Mouse (Mus musculus) left cerebral cortex, postnatal 10 days (tissue): ENCODE results near the gene Lmod1. TPM values are rescaled to one million over a fixed set of nuclear protein-coding genes. Genes with fewer than 3 reads are reported as not detected.

ENCODE experiments used
- DNase-seq, 2 experiments: peaks; one replicate each; pipeline ENCODE4 v3.0.0; 2021 to 2022; ENCODE audit warnings: low spot score in 2 of 2, mixed read lengths in 1 of 2; ENCODE audit errors: extremely low spot score in 1 of 2
- intact Hi-C: fragments of 180-260 bp; cut with DNase I; formaldehyde crosslinking; loops from one replicate; pipeline ENCODE4 v1.15.1; 2025
- total RNA-seq, 2 experiments: library from RNA; stranded (reverse); gene quantifications; 2 replicates each; pipeline ENCODE4 v1.2.3; 2021

Lmod1 gene
- total RNA-seq, 2 experiments from 2014 or later = 0.36 to 0.54 TPM

GRCm38 (mm10) chr1:135347498-135348169 lies 23.0 kb downstream of the Lmod1 start:
- DNase-seq = peak; percentile 36 to 78
- intact Hi-C loops = no loop called here

- DNase-seq = peak in 1 of 2 experiments; percentile 63
These were observed 27.3 kb downstream of the Lmod1 start for GRCm38 (mm10) chr1:135351953-135352352.

DNA sequence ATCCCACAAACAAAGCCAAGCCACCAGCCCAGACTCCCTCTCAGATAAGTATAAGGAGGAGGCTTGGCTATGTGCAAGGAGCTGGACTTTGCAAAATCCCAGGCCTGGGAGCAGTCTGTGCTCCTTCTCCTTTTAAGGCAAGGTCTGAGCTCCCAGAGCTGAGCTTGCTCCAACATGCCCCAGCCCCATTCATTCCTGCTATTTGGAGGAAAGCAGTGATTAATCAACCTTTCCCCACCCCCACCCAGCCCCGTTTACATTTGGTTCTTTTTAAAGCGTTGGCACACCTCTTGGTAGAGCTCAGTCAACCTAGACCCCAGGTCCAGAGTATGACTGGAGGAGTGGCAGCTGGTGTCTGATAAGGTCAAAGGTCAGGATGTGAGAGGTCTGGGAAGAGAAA lies 34.5 kb downstream of the Lmod1 start:
- no peak for DNase-seq
- intact Hi-C loops = no loop called here

More at GRCm38 (mm10) chr1:135351953-135352352, 27.3 kb downstream of the Lmod1 start:
- intact Hi-C loops = no loop called here

- intact Hi-C loops = loop anchor here (10.0 kb wide), 2 partner anchors 107 to 387 kb away; partner anchors contain the start of gene Elf3
These were observed 36.9 kb downstream of the Lmod1 start for GRCm38 (mm10) chr1:135361491-135361890.

GRCm38 (mm10) chr1:135362115-135362514 lies 37.5 kb downstream of the Lmod1 start:
- DNase-seq = no peak
- intact Hi-C loops = loop anchor here (10.0 kb wide), 2 partner anchors 107 to 387 kb away; partner anchors contain the start of gene Elf3

More at GRCm38 (mm10) chr1:135361491-135361890, 36.9 kb downstream of the Lmod1 start:
- DNase-seq = no peak

- intact Hi-C loops = loop anchor here (10.0 kb wide), 2 partner anchors 109 to 389 kb away; partner anchors contain the start of gene Elf3
These were observed 38.8 kb downstream of the Lmod1 start for GRCm38 (mm10) chr1:135363446-135363845.

GRCm38 (mm10) chr1:135366380-135366779 lies 41.8 kb downstream of the Lmod1 start:
- DNase-seq = no peak
- intact Hi-C loops = loop anchor here (2.0 to 10.0 kb wide), 4 partner anchors 84 to 392 kb away; partner anchors contain the start of genes Elf3 and Rnpep

More at GRCm38 (mm10) chr1:135363446-135363845, 38.8 kb downstream of the Lmod1 start:
- DNase-seq = peak in 1 of 2 experiments; percentile 75

- no peak for DNase-seq
- intact Hi-C loops = loop anchor here (2.0 to 10.0 kb wide), 4 partner anchors 85 to 392 kb away; partner anchors contain the start of genes Elf3 and Rnpep
These were observed 42.4 kb downstream of the Lmod1 start for GRCm38 (mm10) chr1:135367005-135367404.

- intact Hi-C loops = loop anchor here (2.0 to 10.0 kb wide), 4 partner anchors 85 to 393 kb away; partner anchors contain the start of genes Elf3 and Rnpep
- DNase-seq = no peak
These were observed 43.0 kb downstream of the Lmod1 start for GRCm38 (mm10) chr1:135367595-135367994.

- intact Hi-C loops = loop anchor here (2.0 to 10.0 kb wide), 4 partner anchors 55 to 393 kb away; partner anchors contain the start of genes Elf3, Rnpep and Timm17a
- DNase-seq = peak; percentile 88 to 92
These were observed 43.6 kb downstream of the Lmod1 start for GRCm38 (mm10) chr1:135368245-135368644.

DNA sequence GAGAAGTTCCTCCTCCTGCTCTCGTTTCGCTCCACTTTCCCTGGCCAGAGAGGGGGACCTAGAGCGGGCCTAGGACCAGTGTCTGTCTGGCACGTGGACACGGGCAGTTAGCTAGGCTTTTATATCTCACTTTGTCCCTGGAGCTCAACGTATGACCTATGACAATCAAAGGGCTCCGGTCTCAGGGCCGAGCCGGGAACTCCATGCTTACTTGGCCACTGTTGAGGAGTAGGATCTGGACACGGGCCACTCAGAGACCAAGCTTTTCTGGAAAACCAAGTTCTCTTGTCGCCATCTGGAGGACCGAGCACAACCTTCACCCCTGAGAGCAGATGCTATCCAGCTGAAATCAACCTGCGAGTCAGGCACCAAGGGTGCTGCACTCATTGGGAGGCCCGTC lies 44.4 kb downstream of the Lmod1 start:
- peak in 1 of 2 experiments; percentile 78 for DNase-seq
- intact Hi-C loops = loop anchor here (2.0 to 10.0 kb wide), 4 partner anchors 56 to 394 kb away; partner anchors contain the start of genes Elf3, Rnpep and Timm17a

GRCm38 (mm10) chr1:135369415-135369814 lies 44.8 kb downstream of the Lmod1 start:
- no peak for DNase-seq
- intact Hi-C loops = loop anchor here (2.0 to 10.0 kb wide), 4 partner anchors 57 to 395 kb away; partner anchors contain the start of genes Elf3, Rnpep and Timm17a

DNA sequence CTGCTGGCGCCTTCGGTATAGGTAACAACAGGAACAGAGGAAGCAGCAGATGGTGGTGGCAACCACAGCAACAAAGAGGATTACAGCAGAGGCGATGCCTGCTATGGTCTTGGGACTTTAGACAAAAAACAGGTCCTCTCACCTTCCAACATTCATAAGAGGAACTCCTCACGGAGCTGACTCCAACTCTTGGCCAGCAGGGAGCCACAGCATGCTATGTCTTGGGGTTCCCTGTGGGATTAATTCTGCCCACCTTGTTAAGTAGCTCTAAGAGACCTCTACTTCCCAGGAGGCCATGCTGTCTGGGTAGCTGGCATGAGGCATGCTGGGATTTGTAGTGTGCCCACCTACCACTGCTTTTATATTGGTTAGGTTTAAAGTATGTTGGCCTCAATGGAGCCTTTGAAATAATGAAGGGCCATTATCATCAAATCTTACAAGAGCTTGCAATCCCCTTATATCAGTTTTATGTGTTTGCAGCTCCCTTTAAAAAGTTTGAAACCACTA lies 48.6 kb downstream of the Lmod1 start:
- intact Hi-C loops = loop anchor here (5.0 kb wide), 1 partner anchor 216 kb away; no protein-coding TSS in a partner anchor
- no peak for DNase-seq

DNA sequence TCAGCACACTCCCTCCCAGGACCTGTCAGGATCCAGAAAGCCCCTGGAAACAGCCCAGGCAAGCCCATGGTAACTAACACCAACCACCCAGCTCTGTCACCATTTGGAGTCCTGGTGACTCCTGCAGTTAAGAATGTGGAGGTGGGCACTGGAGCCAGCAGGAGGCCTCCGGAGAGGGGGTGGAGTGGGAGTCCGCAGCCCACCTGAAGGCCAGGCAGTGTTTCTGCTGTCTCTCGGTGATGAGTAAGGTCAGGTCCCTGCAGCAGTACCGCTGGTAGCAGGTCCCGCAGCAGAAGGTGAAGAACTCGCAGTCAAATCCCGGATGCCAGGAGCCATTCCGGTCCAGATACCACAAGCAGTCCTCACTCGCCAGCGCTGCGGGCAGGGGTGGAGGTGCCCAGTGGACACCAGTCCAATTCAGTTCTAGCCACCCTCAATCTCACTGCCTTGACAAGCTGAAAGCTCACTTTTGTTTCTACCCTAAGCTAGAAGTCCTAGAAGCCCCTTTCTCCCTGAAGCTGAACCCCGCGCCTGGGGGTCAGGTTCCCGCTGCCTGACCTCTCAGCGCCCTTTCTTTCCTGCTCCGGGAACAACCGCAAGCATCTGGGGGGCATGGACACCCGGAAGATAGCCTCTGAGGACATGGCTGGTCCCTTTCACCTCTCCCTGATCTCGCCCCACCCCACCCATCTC lies 49.7 kb downstream of the Lmod1 start:
- intact Hi-C loops = loop anchor here (5.0 kb wide), 1 partner anchor 217 kb away; no protein-coding TSS in a partner anchor
- DNase-seq = peak in 1 of 2 experiments; percentile 45

DNA sequence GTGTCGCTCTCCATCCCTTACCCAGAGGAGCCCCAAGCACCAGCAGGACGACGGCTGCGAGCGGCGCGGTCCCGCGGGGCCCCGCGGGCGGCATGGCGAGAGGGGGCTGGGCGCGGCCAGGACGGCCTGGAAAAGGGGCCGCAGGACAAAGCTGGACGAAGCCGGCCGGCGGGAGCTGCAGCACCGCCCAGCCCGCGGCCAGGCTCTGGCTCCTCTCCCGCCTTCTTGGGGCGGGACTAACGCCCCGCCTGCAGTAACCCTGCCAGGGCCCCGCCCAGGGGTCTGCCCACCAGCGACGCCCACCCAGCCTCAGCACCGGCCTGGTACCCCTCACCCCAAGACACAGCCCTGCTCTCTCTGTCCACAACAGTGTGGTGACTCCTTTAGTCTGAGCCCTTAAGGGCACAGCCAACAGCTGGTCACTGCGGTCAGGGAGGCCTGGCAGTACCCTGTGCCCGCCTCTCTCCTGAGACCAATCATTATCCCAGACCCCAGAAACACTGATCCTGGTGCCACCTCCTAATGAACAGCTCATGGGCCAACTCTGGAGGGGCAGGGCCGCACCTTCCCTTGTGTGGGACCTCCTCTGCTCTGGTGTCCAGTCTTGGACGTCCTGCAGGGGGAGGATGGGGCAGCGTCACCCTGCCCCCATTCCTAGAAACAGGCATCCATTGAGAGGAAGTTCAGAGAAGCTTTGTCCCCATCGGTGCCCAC lies 50.4 kb downstream of the Lmod1 start, which contains the start of gene Shisa4:
Gene Shisa4, minus strand, starts transcription at position 370 of the 714 bp plus-strand sequence.
- peak; percentile 77 to 91 for DNase-seq
- intact Hi-C loops = loop anchor here (5.0 kb wide), 1 partner anchor 218 kb away; no protein-coding TSS in a partner anchor

GRCm38 (mm10) chr1:135378576-135378975 lies 54.0 kb downstream of the Lmod1 start:
- DNase-seq = peak in 1 of 2 experiments; percentile 45
- intact Hi-C loops = no loop called here

DNA sequence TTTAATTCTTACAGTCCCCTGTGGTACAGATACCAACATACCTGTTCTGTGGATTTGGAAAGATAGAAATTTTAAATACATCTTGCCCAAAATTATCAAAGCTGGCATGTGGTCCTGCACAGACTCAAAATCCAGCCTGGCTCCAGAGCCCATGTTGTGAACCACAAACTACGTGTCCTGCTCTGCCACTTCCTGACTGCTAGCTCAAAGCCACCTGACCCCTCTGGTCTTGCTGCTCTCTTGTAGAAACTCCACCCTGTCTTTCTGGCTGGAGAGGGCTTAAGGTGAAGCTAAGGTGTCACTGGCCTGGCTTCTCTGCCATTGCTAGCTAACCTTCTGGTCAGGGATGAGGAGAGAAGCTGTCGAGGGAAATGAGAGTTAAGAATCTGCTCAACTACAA lies 54.4 kb downstream of the Lmod1 start:
- DNase-seq = no peak
- intact Hi-C loops = no loop called here
